Mouse (Mus musculus) kidney, postnatal 4 days (tissue): Measurements from ENCODE around the gene Cenpm.

Source experiments
- DNase-seq, 2 experiments: peaks; one replicate each; pipeline ENCODE4 v3.0.0; 2021; ENCODE audit warnings: mixed read lengths in 2 of 2

Cenpm gene

DNA sequence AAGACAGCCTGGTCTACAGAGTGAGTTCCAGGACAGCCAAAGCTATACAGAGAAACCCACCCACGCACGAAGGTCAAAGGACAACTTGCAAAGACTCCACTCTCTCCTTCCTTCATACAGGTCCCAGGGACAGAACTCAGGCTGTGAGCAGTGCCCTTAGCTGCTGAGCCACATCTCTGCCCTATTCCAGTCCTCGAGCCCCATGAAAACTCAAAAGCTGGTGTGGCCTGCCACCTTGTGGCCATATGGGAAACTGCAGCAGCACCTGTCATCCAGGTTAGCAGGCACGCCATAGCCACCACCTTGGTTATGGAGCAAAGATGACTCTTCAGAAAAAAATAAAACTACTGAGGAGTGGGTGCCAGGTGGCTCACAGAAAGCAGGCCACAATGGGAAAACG lies 8.0 kb downstream of the Cenpm start:
- peak; percentile 86 to 87 for DNase-seq

DNA sequence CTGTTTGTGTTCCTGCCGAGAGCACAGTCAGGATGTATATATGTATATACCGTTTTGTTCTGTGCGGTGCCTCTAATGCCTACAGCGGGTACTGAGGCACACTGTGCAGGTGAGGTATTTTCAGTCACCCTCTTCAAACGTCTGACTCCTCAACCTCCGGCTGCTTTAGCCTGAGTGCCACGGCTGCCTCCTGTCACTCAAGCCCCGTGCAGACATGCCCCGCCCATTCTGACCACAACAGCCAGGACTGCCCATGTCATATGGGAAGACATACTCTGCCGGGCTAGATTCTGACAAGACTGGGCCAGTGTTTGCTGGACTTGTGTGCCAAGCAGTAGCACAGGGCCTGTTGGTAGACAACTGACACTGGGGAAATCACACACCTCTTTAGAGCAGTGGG lies 8.9 kb downstream of the Cenpm start:
- no peak for DNase-seq

DNA sequence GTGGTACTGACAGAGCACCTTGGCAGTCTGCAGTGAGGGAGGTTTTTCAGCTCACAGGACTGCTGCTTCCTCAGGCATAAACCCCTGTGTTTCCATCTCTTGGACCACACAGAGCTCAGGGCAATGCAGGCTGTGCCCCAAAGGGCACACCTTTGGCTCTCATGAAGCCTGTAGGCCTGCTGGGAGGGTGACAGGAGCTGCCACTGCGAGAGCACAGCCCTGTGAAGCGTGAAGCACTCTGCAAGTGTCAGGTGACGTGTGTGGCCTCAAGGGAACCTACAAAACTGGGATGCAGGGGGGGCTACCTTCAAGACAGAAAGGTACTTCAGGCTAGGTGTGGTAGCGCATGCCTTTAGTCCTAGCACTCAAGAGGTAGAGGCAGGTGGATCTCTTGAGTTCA lies 11.9 kb downstream of the Cenpm start:
- DNase-seq: no peak

DNA sequence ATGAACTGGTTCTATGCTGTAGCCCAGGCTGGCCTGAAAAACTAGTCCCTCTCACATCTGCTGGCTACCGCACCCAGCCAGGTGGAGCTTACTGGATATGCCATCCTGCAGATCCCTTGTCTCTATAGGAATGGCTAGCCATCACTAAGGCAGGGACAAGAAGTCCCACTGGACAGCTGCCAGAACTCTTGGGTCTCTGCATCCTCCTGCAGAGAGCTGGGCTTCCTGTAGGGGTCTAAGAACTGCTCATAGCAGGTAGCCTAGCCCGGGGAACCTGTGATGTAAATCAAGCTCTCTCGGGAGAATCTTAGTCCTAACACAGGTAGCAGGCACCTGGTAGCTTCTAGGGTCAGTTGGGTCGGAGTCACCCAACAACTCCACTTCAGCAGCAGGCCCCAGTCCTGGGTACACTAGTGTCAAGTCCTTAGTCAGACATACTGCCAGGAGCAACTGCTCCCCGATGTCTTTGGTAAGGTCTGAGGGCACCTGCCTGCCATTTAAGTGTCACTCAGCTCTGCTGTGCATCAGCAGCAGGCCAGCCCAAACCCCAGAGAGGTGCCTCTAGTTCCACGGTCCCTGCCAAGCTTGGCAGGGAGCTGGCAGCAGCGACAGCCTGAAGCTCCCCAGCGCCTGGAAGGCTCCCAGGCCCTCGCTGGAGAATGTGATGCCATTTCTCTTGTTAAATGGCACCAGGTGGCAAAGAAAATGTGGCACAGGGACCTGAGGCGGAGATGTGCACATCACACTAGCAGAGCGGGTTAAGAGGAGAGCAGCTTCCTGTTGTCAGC lies 12.8 kb downstream of the Cenpm start:
- no peak for DNase-seq

DNA sequence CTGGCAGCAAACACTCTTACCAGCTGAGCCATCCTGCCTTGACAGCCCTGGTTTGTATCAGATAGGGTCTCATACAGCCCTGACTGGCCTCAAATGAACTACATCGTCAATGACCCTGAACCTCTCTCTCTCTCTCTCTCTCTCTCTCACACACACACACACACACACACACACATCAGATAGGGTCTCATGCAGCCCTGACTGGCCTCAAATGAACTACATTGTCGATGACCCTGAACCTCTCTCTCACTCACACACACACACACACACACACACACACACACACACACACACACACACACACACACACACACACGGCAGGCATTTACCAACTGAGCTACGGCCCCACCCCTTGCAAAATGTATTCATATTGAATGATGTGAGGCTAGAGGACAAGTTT lies 13.4 kb downstream of the Cenpm start:
- DNase-seq: no peak

DNA sequence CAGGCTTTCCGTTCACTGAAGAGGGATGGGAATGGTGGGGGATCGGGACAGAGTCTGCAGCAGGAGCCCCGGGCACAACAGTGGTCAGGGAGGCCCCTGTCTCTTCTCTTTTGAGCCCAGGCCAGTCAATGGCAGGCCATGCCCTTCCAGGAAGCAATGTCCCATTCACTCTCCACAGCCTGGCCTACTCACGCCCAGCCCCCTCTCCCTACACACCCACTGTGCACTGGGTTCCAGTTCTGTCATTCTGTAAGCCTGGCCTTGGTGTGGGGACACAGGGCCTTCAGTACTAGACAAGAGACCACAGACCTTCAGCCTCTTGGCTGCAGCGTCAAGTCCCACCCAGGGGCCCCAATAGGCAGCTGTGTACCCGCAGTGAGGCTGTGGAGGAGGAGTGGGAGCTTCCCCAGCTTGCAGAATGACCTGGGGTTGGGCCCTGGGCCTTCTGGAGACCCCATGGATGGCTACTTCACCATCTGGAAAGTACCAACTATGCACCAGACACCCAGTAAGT lies 14.4 kb downstream of the Cenpm start:
- DNase-seq: no peak

DNA sequence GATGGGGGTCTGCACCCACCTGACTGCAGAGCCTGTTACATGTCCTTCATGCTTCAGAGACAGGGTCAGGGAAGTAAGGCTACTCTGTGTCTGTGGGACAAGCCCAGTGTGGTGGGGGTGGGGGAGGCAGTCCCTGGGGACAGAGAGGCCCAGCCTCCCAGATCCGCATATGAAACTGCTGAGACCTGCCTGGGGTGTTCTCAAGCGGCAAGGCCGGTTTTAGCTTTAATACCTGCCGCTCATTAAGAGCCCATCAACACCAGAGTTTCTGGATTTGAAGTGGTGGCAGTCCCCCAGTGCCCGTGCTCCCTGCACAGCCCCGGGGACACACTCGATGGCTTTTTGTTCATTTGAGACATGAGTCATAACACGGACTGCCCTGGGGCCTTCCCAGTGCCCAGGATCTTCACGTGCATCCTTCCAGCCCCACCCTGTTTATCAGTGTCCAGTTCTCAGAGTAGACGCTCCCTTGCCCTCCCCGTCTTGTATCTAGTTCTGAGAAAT lies 15.0 kb downstream of the Cenpm start:
- peak; percentile 45 to 63 for DNase-seq

DNA sequence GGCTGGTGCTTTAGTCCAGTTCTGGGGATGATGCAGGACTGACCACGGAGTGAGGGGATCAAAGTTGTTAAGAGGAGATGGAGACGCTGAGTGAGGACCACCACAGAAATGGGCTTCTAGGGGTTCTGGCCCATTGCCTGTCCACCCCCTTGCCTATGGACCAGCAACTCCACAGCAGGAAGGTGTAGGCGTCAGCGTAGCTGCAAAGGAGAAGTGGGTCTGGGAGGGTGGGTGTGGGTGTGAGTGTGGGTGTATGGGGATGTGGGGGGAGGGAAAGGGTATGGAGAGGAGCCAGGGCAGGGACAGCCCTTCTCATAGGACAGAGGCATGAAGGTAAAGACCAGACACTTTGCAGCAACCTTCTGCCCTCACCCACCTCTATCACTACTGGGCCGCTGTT lies 18.8 kb downstream of the Cenpm start:
- DNase-seq: no peak

DNA sequence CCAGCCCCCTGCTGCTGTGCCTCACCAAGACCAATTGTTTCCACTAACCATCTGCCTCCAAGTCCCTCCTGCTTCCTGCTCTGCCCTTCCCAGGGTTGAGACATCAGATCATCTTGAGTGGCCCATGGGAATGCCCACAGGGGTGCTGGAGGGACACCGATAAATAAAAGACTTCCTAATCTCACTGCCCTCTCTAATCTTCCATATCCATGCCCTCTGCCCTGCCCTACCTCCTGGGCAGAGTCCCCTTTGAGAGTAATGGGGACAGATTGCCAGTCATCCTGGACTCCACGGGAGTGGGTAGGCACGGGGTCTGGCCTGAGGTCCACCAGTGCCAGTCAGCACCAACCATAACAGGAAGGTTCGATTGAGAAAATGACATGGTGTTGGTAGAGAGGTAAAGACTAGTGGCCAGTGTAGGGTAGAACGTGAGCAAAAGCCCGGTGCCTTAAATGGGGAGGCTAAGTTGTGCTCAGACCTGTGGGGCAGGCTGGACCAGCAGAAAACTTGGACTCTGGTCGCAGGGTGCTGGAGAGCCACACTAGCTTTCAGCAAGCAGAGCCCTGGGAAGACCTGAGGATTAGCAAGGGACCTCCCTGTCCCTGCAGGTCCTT lies 19.8 kb downstream of the Cenpm start:
- DNase-seq: no peak

DNA sequence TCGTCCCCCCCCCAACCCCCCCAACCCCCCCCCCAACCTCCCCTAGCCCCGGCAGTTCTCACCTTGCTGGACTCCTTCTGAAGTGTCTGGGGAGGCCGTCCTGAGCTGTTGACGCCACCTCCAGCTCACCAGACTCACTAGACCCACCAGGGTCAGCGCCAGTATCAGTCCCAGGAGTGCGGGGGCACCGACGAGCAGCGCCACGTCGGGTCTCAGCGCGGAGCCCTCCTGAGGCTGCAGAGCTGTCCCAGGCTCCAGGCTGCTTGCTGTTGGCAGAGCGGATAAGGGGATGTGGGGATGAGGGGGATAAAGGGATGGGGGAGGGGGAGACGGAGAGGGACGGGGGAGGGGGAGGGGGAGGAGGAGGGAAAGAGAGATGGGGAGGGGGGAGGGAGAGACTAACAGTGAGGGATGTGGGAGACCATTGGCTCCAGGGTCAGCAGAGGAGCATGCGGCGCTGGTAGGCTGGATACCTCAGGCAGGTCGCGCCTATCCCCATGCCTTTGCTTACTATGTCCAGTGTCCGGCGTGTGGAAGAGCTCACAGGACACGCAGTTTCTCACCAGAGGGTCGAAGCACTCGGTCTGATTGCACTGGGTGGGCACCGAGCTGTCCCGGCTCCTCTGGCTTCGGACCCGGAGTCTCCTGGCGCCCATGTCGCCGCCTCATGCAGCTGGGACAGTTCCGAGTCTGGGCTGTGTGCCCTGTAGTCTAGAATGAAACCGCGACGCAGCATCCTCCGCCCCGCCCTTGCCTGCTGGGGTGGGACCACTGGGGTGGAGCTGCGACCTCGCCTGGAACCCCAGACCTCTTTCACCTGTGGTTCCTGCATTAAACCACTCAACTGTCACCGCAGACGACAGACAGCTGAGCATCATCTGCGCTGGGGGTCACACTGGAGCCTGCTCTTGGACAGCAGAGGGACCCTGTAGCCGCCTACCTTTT lies 20.6 kb downstream of the Cenpm start, which contains the start of gene Tnfrsf13c:
Gene Tnfrsf13c, minus strand, starts transcription at position 713 of the 945 bp plus-strand sequence.
- DNase-seq: peak; percentile 42 to 52

DNA sequence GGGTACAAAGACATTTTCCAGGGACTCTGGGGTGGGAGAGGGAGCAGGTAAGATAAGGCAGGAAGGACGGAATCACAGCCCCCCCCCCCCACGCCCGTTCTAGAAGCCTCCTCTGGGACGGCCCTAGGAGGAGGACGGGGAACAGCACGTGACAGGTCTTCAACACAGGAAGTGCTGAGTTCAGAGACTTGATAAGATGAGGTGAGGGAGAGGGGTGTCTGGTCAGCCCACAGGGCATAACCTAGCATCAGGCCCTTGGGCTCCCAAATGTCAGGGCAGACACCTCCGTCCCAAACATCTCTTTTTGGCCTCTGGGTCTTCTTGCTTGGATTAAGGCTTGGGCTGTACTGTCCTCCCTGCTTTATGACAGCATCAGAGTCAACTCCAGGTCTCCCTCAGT lies 21.3 kb downstream of the Cenpm start:
- no peak for DNase-seq

DNA sequence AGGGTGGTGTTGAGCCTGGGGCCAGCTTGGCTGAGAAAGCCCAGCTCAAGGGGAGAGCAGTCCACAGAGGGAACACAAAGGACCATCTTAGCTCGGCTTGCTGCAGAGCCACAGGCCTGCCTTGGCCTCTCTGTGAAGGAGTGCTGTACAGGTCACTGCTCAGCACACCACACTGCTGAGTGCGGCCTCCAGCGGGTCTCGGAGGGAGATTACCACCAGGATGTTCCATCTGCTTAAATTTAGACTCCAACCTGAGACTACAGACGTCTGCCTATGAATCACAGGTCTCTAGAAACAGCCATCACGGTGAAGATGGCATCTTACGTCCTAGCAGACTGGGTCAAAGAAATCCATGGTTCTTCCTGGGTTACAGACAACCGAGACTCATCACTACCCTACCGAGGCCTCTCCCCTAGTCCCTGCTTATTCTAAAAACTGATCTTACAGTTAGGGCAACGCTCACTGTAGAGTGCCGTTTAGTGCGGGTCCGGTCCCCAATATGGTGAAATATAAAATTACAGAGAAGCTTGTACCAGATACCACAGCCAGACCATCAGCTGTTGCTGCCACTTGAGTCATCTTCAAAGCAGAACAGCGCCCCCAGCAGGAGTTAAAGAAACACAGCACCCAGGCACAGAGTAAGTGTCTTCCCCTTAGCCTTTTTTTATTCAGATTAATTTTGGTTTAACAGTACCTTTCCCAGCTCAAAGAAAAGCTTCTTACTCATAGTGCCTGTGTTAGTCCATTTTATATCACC lies 23.3 kb downstream of the Cenpm start:
- DNase-seq: no peak

DNA sequence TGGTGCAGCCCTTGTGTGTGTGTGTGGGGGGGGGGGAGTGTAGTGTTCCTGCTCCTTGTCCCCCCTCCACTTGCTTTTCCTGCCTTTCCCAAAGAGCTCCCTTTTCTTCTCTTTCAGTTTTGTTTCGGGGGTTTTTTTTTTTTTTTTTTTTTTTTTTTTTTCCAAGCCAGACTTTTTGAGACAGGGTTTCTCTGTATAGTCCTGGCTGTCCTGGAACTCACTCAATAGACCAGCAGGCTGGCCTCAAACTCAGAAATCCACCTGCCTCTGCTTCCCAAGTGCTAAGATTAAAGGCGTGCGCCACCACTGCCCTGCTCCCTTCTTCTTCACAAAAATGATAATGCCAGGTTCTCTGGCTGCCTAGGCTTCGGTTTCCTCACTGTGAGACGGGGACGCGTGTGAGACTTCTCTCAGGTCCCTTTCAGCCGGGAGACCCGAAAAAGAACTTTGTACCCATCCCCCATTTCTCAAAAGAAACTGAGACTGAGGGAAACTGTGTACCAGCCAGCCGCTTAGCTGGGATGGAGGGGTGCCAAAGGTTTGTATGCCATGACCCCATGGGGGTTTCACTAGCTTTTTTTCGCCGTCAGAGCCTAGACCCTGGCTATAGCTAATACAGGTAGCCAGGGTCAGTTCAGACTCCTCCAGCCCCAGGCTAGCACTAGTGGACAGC lies 24.4 kb downstream of the Cenpm start:
- no peak for DNase-seq

DNA sequence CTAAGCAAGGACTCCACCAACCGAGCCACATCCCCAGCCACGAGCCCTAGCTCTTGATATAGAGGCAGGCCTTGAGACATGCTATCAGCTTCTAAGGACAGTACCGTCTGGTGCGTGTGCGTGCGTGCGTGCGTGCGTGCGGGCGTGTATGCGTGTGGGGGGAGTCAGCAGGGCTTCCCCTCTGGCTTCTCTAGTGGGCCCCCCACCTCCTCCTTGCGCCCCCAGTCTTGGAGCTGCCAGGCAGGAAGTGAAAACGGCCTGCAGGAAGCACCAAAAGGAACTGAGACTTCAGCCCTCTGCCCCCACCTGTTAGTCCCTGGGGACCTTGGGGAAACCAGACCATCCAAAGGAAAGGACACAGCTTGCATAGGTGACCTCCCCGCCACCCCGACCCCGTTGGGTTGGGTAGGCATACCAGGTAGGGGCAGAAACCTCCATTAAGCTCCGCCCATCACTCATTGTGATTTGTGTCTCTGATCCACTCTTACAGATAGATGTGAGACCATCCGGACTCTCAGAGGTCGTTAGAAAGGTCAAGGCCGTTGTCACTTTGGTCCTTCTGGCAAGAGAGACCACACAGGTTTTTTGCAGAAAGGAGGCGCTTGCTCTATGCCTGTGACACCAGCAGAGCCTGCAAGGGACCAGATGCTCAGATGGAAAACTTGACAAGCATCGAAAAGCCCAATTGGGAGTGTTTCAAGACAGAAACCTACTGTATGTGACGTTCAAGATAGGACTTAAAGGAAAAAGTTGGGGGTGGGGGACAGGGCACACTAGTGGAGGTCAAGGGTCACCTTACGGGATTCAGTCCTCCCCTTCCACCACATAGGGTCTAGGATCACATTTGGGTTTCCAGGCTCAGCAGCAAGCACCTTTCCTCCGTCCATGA lies 25.5 kb downstream of the Cenpm start:
- DNase-seq: no peak

DNA sequence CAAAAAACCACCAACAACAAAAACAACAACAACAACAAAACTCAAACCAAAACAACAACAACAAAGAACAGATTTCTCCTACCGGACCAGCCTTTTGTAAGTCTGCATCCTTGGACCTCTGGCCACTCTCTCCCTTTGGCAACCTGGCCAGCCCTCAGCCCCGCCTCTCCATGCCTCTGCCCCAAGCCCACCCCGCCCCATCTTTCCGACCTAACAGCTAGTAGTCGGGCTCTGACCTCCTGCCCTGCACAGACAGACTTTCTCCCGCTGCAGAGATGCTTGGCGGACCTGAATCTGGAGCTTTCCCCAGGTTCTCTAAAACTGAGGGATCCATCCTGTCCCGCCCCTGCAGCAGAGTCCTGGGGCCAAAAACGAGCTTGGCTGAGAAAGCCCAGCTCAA lies 26.6 kb downstream of the Cenpm start:
- DNase-seq: no peak

DNA sequence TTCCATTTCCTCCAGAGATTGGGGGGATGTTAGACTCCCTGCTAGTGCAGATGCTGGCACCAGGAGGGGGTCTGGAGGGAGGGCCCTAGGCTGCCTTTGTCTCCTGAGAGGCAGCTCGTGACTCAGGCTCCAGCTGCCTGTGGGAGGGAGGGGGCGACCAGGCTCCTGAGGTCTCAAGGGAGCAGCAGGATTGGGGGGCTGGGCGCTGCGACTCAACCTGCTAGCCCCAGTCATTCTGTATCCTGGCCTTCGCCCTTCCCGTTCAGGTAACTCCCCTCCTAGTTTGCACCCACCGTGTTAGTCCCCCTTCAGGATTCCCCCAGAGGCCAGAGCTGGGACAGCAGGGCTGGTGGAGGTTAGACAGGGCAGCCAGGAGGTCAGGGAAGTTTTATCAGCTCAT lies 27.5 kb downstream of the Cenpm start:
- no peak for DNase-seq

DNA sequence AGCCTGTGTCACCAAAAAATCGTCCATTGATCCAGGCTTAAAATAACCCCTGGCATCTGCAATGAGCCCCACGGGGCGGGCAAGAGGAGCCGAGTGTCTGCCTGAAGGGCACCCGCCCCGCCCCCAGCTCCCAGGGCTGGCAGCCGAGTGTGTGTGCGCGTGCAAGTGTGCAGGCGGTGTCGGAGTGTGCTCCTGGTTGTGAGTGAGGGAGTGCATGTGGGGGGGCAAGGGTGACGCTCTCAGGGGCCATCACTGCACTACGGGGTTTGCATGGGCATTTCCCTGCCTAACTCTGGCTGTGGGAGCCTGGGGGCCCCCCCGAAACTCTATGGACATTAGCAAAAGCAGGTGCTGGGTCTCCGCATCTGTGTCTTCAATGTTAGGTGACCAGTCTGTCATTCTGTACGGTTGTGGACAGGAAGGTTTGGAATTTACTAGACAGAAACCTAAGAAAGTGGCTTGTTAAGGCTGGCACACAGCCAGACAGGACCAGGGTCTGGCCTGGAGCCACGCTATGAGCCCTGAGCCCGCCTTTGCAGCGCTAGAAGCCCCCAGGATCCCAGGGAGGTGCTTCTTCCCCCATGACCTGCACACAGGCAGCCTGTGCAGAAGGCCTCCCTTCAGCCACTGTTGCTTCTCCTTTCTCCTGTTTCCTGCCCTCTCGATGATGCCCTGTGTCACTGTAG lies 28.3 kb downstream of the Cenpm start:
- no peak for DNase-seq

DNA sequence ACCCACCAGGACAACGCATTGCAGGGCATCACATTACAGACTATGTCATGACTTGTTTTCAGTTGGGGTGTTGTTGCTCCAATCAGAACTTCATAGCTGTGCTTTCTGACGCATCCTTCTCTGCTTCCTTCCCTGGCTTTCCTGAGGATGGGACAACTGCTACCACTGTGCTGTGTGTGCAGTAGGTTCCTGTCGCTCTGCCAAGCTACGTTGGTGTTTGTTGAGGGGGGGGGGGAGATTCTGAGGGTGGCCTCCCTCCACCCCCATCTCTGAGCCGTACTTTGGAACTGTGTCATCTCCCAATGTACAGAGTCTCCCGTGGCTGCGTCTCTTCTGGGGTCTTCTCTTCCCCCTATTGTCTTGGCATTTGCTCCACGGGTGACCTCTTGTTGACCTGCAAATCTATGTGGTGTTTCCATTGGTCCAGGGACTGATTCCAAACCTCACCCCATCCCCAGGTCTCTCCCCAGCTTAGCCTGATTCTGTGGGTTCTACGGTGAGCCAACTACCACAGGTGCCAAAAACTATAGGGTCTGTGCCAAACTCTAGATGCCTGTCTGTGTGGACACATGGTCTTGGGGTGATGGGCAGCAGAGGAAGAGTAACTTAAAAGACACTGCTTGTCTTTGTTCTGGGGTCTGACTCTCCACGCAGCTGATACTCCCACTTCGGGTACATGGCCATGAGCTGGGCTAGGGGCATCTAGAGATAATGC lies 29.1 kb downstream of the Cenpm start:
- no peak for DNase-seq

DNA sequence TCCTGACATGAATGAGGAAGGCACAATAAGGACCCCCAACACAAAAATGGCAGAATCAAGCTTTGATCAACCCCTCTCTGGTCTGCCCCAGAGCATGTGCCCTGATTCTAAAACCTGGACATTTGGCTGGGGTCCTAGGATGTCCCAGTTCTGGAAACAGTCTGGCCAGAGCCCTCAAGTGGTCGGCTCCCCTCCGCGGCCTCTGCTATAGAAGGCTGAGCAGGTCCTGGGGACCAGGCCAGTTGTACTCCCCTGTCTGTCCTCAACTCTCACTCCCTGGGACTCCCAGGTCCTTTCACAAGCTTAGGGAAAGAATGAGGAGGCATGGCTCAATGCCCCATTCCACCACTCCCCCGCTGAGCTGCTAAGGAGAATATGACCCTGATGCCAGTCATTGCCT lies 31.3 kb downstream of the Cenpm start:
- DNase-seq: no peak

DNA sequence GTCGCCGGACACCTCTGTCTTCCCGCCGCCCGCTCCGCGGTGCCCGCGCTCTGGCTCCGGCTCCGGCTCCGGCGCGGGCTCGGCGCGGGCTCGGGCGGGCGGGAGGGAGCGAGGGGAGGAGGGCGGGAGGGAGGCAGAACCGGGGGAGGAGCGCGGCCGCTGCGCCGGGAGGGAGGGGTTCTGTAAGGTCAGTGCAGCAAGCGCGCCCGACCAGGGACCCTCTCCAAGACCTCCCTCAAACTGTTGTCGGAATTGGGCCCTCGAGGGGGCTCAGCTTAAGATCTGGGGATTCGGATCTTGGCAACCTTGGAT lies 31.8 kb downstream of the Cenpm start, which contains the start of gene Shisa8:
Gene Shisa8, minus strand, starts transcription at position 64 of the 312 bp plus-strand sequence.
- peak; percentile 39 to 48 for DNase-seq
